Mouse (Mus musculus) intestine, postnatal 0 days (tissue): ENCODE measurements around the gene P4hb. TPM values are rescaled to one million over a fixed set of nuclear protein-coding genes. Genes with fewer than 3 reads are reported as not detected.

Experiments
- ATAC-seq: fragments of 200-750 bp; cut with Nextera tagmentation; 2 replicates; pipeline ENCODE4 v1.8.0; 2017; ENCODE audit warnings: mild to moderate bottlenecking, moderate TSS enrichment, moderate library complexity
- H3K27ac ChIP-seq: fragments of 300-500 bp; sonication (generic); 2 replicates; pipeline ENCODE4 v1.5.1; 2014; ENCODE audit warnings: mild to moderate bottlenecking, low read depth, low read length, moderate library complexity
- H3K27me3 ChIP-seq: fragments of 300-500 bp; sonication (generic); replicated peaks from 2 replicates; pipeline ENCODE4 v1.6.1; 2014; ENCODE audit warnings: low read length, mixed read lengths; ENCODE audit not compliant: control insufficient read depth, insufficient read depth
- H3K36me3 ChIP-seq: fragments of 300-500 bp; sonication (generic); 2 replicates; pipeline ENCODE4 v1.6.1; 2014; ENCODE audit warnings: mild to moderate bottlenecking, moderate library complexity; ENCODE audit not compliant: control insufficient read depth, insufficient read depth
- H3K4me1 ChIP-seq: fragments of 300-500 bp; sonication (generic); replicated peaks from 2 replicates; pipeline ENCODE4 v1.6.1; 2014; ENCODE audit warnings: antibody characterized with exemption, low read length, mixed read lengths; ENCODE audit not compliant: control insufficient read depth, insufficient read depth
- H3K4me2 ChIP-seq: fragments of 300-500 bp; sonication (generic); replicated peaks from 2 replicates; pipeline ENCODE4 v1.6.1; 2014; ENCODE audit warnings: low read depth, mild to moderate bottlenecking, moderate library complexity
- H3K4me3 ChIP-seq: fragments of 300-500 bp; sonication (generic); 2 replicates; pipeline ENCODE4 v1.5.1; 2014; ENCODE audit warnings: low read depth, low read length
- H3K9ac ChIP-seq: fragments of 300-500 bp; sonication (generic); 2 replicates; pipeline ENCODE4 v1.6.1; 2014; ENCODE audit warnings: mild to moderate bottlenecking, low read depth, low read length
- H3K9me3 ChIP-seq: fragments of 300-500 bp; sonication (generic); 2 replicates; pipeline ENCODE4 v1.6.1; 2016; ENCODE audit warnings: mixed run types; ENCODE audit not compliant: control insufficient read depth
- CTCF ChIP-seq: sonication (generic); IDR thresholded peaks from 2 replicates; pipeline ENCODE4 v1.5.1; 2016; ENCODE audit warnings: low read depth, mild to moderate bottlenecking, control low read depth, antibody characterized with exemption, moderate library complexity
- WGBS: fragments of 180-500 bp; shearing (Covaris S2); extraction: QIAGEN DNeasy Blood & Tissue Kit; methylation state at CpG from one replicate; pipeline ENCODE4 v1.1.7; 2014; 5-methylcytosine and 5-hydroxymethylcytosine counted together
- polyA plus RNA-seq: library from polyadenylated mRNA; unstranded; fragments of >200 nt; fragmentation: Nextera tagmentation; extraction: Ambion mirVana; gene quantifications from 2 replicates; pipeline ENCODE4 v1.2.1, GENCODE M21; 2015

P4hb gene
- polyA plus RNA-seq, 1 experiment from 2014 or later = 2,539 TPM

GRCm38 (mm10) chr11:120610477-120611046 is 37.5 kb upstream of the P4hb start:
- Histone ChIP-seq H3K4me3 (no peak overlapping the region), H3K27me3 (no peaks in the 10 kb centered on the region), H3K36me3 (peaks cover 58% of the 10 kb centered on the region), H3K4me1 (no peaks in the 10 kb centered on the region; the same call in 1 of the 2 replicates), H3K9ac (no peak overlapping the region), H3K9me3 (no peaks in the 10 kb centered on the region), H3K27ac (no peak overlapping the region), H3K4me2 (no peak overlapping the region)
- no peak for ATAC-seq
- WGBS = 81% methylated on average over 9 of the region's 9 CpGs
- no peak for TF ChIP-seq CTCF

- no peak overlapping the region for H3K4me3 ChIP-seq
- H3K27me3 ChIP-seq = no peaks in the 10 kb centered on the region
- no peak overlapping the region for H3K9ac ChIP-seq
- ATAC-seq = peak; percentile 41
- H3K36me3 ChIP-seq = peaks cover 55% of the 10 kb centered on the region
- no peaks in the 10 kb centered on the region for H3K9me3 ChIP-seq
- WGBS = 22% methylated on average over 8 of the region's 8 CpGs
- 0 out of 2 replicates have a peak overlapping the region, but pooled peaks have one; percentile 7 for H3K4me2 ChIP-seq
- H3K4me1 ChIP-seq = no peaks in the 10 kb centered on the region; the same call in 1 of the 2 replicates
- H3K27ac ChIP-seq = no peak overlapping the region
- TF ChIP-seq CTCF = no peak
Measured at GRCm38 (mm10) chr11:120609250-120609649, 36.2 kb upstream of the P4hb start.

DNA sequence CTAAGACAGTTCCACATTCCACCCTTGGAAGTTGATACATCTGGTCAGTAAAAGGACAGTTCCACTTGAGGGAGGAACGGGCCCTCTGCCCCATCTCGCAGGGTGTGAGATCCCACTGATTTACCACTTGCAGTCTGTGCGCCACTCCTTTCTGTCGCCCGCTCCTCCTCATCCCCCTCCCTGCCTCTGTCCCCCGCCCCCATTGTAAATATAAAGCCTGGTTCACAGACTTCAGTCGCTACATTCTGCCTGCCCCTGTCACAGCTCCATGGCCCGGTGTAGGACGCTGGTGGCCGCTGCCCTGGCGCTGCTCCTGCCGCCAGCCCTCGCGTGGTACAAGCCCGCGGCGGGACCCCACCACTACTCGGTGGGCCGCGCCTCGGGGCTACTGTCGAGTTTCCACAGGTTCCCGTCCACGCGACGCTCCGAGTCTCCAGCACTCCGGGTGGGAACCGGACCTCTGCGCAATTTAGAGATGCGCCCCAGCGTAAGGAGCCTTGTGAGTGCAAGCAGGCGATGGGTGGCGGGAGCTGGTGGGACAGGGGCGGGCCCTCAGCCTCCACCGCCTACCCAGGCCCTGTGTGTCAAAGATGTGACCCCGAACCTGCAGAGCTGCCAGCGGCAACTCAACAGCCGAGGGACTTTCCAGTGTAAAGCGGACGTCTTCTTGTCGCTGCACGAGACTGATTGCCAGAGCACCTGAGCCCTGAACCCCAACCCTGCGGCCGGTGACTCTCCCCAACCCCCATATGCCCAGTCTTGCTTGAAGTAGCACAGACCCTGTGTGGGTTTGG is 35.4 kb upstream of the P4hb start, which contains the start of gene Npb:
Npb (plus strand) TSS at position 237 of the 794 bp plus-strand sequence.
- Histone ChIP-seq H3K4me3 (peak within 1 kb of the TSS; percentile 14; the same call in 1 of the 2 replicates), H3K4me2 (peak within 1 kb of the TSS; percentile 59), H3K4me1 (no peaks in the 10 kb centered on the region; the same call in 1 of the 2 replicates), H3K27ac (no peak within 1 kb of the TSS), H3K9ac (peak within 1 kb of the TSS; percentile 27; the same call in 1 of the 2 replicates), H3K9me3 (no peaks in the 10 kb centered on the region), H3K27me3 (no peaks in the 10 kb centered on the region), H3K36me3 (peaks cover 53% of the 10 kb centered on the region)
- 5% methylated on average over 45 of the region's 45 CpGs for WGBS
- peak; percentile 25; the same call in 1 of the 2 replicates for ATAC-seq
- no peak for TF ChIP-seq CTCF

DNA sequence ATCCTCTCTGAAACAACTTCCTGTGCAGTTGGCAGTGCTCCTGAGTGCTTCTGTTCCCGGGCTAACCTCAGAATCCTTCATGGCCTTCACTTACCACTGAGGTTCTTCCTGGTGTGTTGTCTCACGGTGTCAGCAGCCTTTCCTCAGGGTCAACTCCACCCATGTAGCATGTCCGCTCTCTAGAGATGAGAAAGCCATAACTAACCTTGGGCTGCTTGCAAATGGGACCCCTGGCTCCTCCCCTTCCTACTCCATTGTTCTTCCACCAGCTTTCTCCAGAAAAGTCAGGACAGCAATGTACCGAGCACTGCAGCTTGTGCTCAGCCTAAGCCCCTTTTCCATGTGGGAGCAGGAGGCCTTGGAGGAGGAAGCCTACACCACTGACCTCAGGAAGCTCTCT is 33.7 kb upstream of the P4hb start:
- Histone ChIP-seq H3K27me3 (no peaks in the 10 kb centered on the region), H3K4me2 (no peak overlapping the region), H3K4me1 (no peaks in the 10 kb centered on the region; the same call in 1 of the 2 replicates), H3K9ac (no peak overlapping the region), H3K36me3 (peaks cover 52% of the 10 kb centered on the region), H3K4me3 (no peak overlapping the region), H3K9me3 (no peaks in the 10 kb centered on the region), H3K27ac (0 out of 2 replicates have a peak overlapping the region, but pooled peaks have one; percentile 15)
- ATAC-seq = no peak
- 69% methylated on average over 4 of the region's 4 CpGs for WGBS
- no peak for TF ChIP-seq CTCF

DNA sequence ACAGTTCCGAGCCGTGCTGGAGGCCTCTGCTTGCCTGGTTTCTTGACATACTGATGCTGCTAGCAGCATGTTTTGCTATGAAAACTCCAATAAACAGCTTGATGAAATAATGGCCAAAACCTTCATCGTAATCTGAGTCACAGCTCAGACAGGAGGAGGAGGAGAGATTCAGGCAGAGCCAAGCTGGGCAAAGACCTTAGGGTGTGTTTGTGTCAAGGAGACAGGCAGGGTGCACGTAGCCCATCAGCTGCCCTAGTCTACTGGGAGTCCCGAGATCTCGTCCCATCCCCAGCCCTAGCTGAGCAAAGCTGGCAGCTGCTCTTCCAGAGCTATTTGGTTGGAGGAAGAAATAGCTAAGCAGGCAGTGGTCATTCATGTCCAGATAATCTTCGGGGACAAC is 32.6 kb upstream of the P4hb start:
- WGBS = 87% methylated on average over 7 of the region's 7 CpGs
- TF ChIP-seq CTCF = no peak
- no peak overlapping the region for H3K9ac ChIP-seq
- no peak overlapping the region for H3K27ac ChIP-seq
- no peak overlapping the region for H3K4me3 ChIP-seq
- H3K4me1 ChIP-seq = no peaks in the 10 kb centered on the region; the same call in 1 of the 2 replicates
- no peaks in the 10 kb centered on the region for H3K27me3 ChIP-seq
- peaks cover 41% of the 10 kb centered on the region for H3K36me3 ChIP-seq
- no peak for ATAC-seq
- no peaks in the 10 kb centered on the region for H3K9me3 ChIP-seq
- no peak overlapping the region for H3K4me2 ChIP-seq

- Histone ChIP-seq H3K4me2 (no peak overlapping the region), H3K4me1 (peaks cover 6% of the 10 kb centered on the region; the same call in 1 of the 2 replicates), H3K27me3 (no peaks in the 10 kb centered on the region), H3K9ac (no peak overlapping the region), H3K9me3 (no peaks in the 10 kb centered on the region), H3K27ac (no peak overlapping the region), H3K4me3 (no peak overlapping the region), H3K36me3 (peaks cover 31% of the 10 kb centered on the region)
- no peak for TF ChIP-seq CTCF
- ATAC-seq = no peak
- 52% methylated on average over 2 of the region's 2 CpGs for WGBS
Measured at GRCm38 (mm10) chr11:120603545-120603944, 30.5 kb upstream of the P4hb start.
